ENCODE assay signal across 32 mouse cellular contexts in the genomic region with DNA sequence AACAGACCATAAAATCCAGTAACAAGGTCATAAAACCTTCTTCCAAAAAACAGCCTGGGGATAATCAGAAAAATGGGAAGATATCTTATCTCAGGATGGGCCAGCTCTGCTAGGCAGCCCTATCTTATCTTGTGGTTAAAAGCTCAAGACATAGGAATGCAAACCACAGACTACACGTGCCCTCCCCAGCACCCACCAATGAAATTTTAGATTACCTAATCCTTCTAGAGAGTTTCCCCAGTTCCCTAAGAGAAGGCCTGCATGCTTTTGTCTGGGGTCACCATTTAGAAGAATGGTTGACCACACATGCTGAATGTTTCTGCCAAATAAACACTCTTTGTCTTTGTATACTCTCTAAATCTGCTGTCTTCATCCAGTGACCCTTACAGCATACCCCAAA. TPM values are rescaled to one million over a fixed set of nuclear protein-coding genes. Genes with fewer than 3 reads are reported as not detected.
"Had no signal": no experiment of that assay in that cellular context is flagged by ENCODE, and none has a peak within 500 bp of the region (broad histone marks: within the 10 kb centered on the region; RNA-seq: fewer than 3 reads in every experiment).

No protein-coding gene starts in this region.

- H3K4me3 ChIP-seq: limb, embryonic 10.5 days; limb, embryonic 13.5 days; liver, embryonic 12.5 days; liver, embryonic 15.5 days; lung, embryonic 15.5 days; megakaryocyte, embryonic 14.5 days; midbrain, embryonic 10.5 days; midbrain, embryonic 13.5 days; myocyte; neural tube, embryonic 13.5 days had no signal

- H3K27me3 ChIP-seq: limb, embryonic 13.5 days; liver, embryonic 12.5 days; liver, embryonic 15.5 days; lung, embryonic 15.5 days; megakaryocyte, embryonic 14.5 days; midbrain, embryonic 13.5 days; neural tube, embryonic 13.5 days had no signal

- H3K36me3 ChIP-seq: limb, embryonic 10.5 days; limb, embryonic 13.5 days; liver, embryonic 12.5 days; liver, embryonic 15.5 days; lung, embryonic 15.5 days; midbrain, embryonic 10.5 days; midbrain, embryonic 13.5 days; neural tube, embryonic 13.5 days had no signal

- DNase-seq: kidney, adult 9 months; kidney, postnatal 14 days; kidney, postnatal 4 days; layer of hippocampus, adult 9-11 months; liver; lung, adult 18-20 months; lung, postnatal 10 days; lung, postnatal 36 days; right cerebral cortex, postnatal 4 days; thymus, adult 2 months; thymus, postnatal 14 days; thymus, postnatal 4 days had no signal

RNA-seq across cellular contexts. Expression of gene Olfr447, which starts 8.3 kb away (rescaled TPM):
- total RNA-seq: layer of hippocampus, adult 18-20 months; layer of hippocampus, postnatal 25 days; left cerebral cortex, adult 18-20 months; left cerebral cortex, postnatal 25 days; monocyte, adult 5-6 weeks; neutrophil, adult 5-6 weeks had no signal
- polyA plus RNA-seq: kidney, embryonic 16.5 days; limb, embryonic 10.5 days; limb, embryonic 13.5 days; liver, embryonic 12.5 days; liver, embryonic 15.5 days; lung, embryonic 15.5 days; midbrain, embryonic 10.5 days; midbrain, embryonic 13.5 days; midbrain, embryonic 16.5 days; myocyte; neural tube, embryonic 13.5 days; stomach, embryonic 14.5 days; stomach, postnatal 0 days; thymus, adult 2 months had no signal

RNA-seq across cellular contexts. Expression of gene Olfr448, which starts 10.1 kb away (rescaled TPM):
- total RNA-seq: layer of hippocampus, adult 18-20 months; layer of hippocampus, postnatal 25 days; left cerebral cortex, adult 18-20 months; left cerebral cortex, postnatal 25 days; monocyte, adult 5-6 weeks; neutrophil, adult 5-6 weeks had no signal
- polyA plus RNA-seq: kidney, embryonic 16.5 days; limb, embryonic 10.5 days; limb, embryonic 13.5 days; liver, embryonic 12.5 days; liver, embryonic 15.5 days; lung, embryonic 15.5 days; midbrain, embryonic 10.5 days; midbrain, embryonic 13.5 days; midbrain, embryonic 16.5 days; myocyte; neural tube, embryonic 13.5 days; stomach, embryonic 14.5 days; stomach, postnatal 0 days; thymus, adult 2 months had no signal

RNA-seq across cellular contexts. Expression of gene Olfr446, which starts 20.8 kb away (rescaled TPM):
- total RNA-seq: layer of hippocampus, adult 18-20 months; layer of hippocampus, postnatal 25 days; left cerebral cortex, adult 18-20 months; left cerebral cortex, postnatal 25 days; monocyte, adult 5-6 weeks; neutrophil, adult 5-6 weeks had no signal
- polyA plus RNA-seq: kidney, embryonic 16.5 days; limb, embryonic 10.5 days; limb, embryonic 13.5 days; liver, embryonic 12.5 days; liver, embryonic 15.5 days; lung, embryonic 15.5 days; midbrain, embryonic 10.5 days; midbrain, embryonic 13.5 days; midbrain, embryonic 16.5 days; myocyte; neural tube, embryonic 13.5 days; stomach, embryonic 14.5 days; stomach, postnatal 0 days; thymus, adult 2 months had no signal

RNA-seq across cellular contexts. Expression of gene Olfr444, which starts 48.5 kb away (rescaled TPM):
- total RNA-seq: layer of hippocampus, adult 18-20 months; layer of hippocampus, postnatal 25 days; left cerebral cortex, adult 18-20 months; left cerebral cortex, postnatal 25 days; monocyte, adult 5-6 weeks; neutrophil, adult 5-6 weeks had no signal
- polyA plus RNA-seq: kidney, embryonic 16.5 days; limb, embryonic 10.5 days; limb, embryonic 13.5 days; liver, embryonic 12.5 days; liver, embryonic 15.5 days; lung, embryonic 15.5 days; midbrain, embryonic 10.5 days; midbrain, embryonic 13.5 days; midbrain, embryonic 16.5 days; myocyte; neural tube, embryonic 13.5 days; stomach, embryonic 14.5 days; stomach, postnatal 0 days; thymus, adult 2 months had no signal
